Mouse (Mus musculus) lung, postnatal 0 days (tissue): ENCODE data around the gene Ptpn1.

Source experiments
- CTCF ChIP-seq: IDR thresholded peaks from 2 replicates; pipeline ENCODE4 v1.5.1; 2016; ENCODE audit warnings: antibody characterized with exemption, mild to moderate bottlenecking
- EP300 ChIP-seq: IDR thresholded peaks from 2 replicates; pipeline ENCODE4 v1.6.1; 2016; ENCODE audit warnings: antibody characterized with exemption, mild to moderate bottlenecking, control low read depth

GRCm38 (mm10) chr2:167938786-167939185 is 6.9 kb downstream of the Ptpn1 start:
- TF ChIP-seq CTCF (no peak), EP300 (no peak)
